Mouse (Mus musculus) neural tube, embryonic 15.5 days (tissue): ENCODE measurements around the gene Ptprm. TPM values are rescaled to one million over a fixed set of nuclear protein-coding genes. Genes with fewer than 3 reads are reported as not detected.

Source experiments
- ATAC-seq: fragments of 200-750 bp; cut with Nextera tagmentation; 2 replicates; pipeline ENCODE4 v1.8.0; 2017; ENCODE audit warnings: mild to moderate bottlenecking, moderate TSS enrichment, moderate library complexity; ENCODE audit not compliant: low FRiP score
- H3K27ac ChIP-seq: fragments of 300-500 bp; sonication (generic); replicated peaks from 2 replicates; pipeline ENCODE4 v1.5.1; 2015; ENCODE audit warnings: mild to moderate bottlenecking, inconsistent platforms
- H3K27me3 ChIP-seq: fragments of 300-500 bp; sonication (generic); replicated peaks from 2 replicates; pipeline ENCODE4 v1.6.1; 2015; ENCODE audit warnings: inconsistent platforms
- H3K36me3 ChIP-seq: fragments of 300-500 bp; sonication (generic); 2 replicates; pipeline ENCODE4 v1.6.1; 2015; ENCODE audit warnings: inconsistent platforms
- H3K4me1 ChIP-seq: fragments of 300-500 bp; sonication (generic); 2 replicates; pipeline ENCODE4 v1.6.1; 2015; ENCODE audit warnings: inconsistent platforms
- H3K4me2 ChIP-seq: fragments of 300-500 bp; sonication (generic); 2 replicates; pipeline ENCODE4 v1.6.1; 2015; ENCODE audit warnings: inconsistent platforms, mild to moderate bottlenecking, moderate library complexity
- H3K4me3 ChIP-seq: fragments of 300-500 bp; sonication (generic); replicated peaks from 2 replicates; pipeline ENCODE4 v1.5.1; 2015; ENCODE audit warnings: mild to moderate bottlenecking, inconsistent platforms
- H3K9ac ChIP-seq: fragments of 300-500 bp; sonication (generic); replicated peaks from 2 replicates; pipeline ENCODE4 v1.6.1; 2015; ENCODE audit warnings: mild to moderate bottlenecking, inconsistent platforms
- H3K9me3 ChIP-seq: fragments of 300-500 bp; sonication (generic); replicated peaks from 2 replicates; pipeline ENCODE4 v1.6.1; 2016; ENCODE audit warnings: inconsistent platforms
- WGBS: fragments of 180-500 bp; shearing (Covaris S2); methylation state at CpG from one replicate; pipeline ENCODE4 v1.1.7; 2015; ENCODE audit warnings: mixed read lengths; 5-methylcytosine and 5-hydroxymethylcytosine counted together
- polyA plus RNA-seq: library from polyadenylated mRNA; unstranded; fragments of >200 nt; fragmentation: Nextera tagmentation; extraction: Ambion mirVana; gene quantifications from 2 replicates; pipeline ENCODE4 v1.2.1, GENCODE M21; 2015

Gene Ptprm
- polyA plus RNA-seq, 1 experiment from 2014 or later: 25.3 TPM

GRCm38 (mm10) chr17:67343006-67343405, 11.3 kb downstream of the Ptprm start:
- H3K27me3 ChIP-seq: no peaks in the 10 kb centered on the region
- no peak overlapping the region for H3K4me2 ChIP-seq
- no peaks in the 10 kb centered on the region for H3K36me3 ChIP-seq
- no peak for ATAC-seq
- no peak overlapping the region for H3K9ac ChIP-seq
- 70% methylated on average over 6 of the region's 6 CpGs for WGBS
- no peak overlapping the region for H3K27ac ChIP-seq
- peaks cover 7% of the 10 kb centered on the region; the same call in 1 of the 2 replicates for H3K4me1 ChIP-seq
- H3K4me3 ChIP-seq: no peak overlapping the region
- H3K9me3 ChIP-seq: no peaks in the 10 kb centered on the region

GRCm38 (mm10) chr17:67340362-67340761, 13.9 kb downstream of the Ptprm start:
- H3K36me3 ChIP-seq: no peaks in the 10 kb centered on the region
- peaks cover 7% of the 10 kb centered on the region; the same call in 1 of the 2 replicates for H3K4me1 ChIP-seq
- no peak overlapping the region for H3K27ac ChIP-seq
- no peak overlapping the region for H3K9ac ChIP-seq
- WGBS: 79% methylated on average over 6 of the region's 6 CpGs
- H3K9me3 ChIP-seq: no peaks in the 10 kb centered on the region
- ATAC-seq: no peak
- H3K27me3 ChIP-seq: no peaks in the 10 kb centered on the region
- no peak overlapping the region for H3K4me2 ChIP-seq
- H3K4me3 ChIP-seq: no peak overlapping the region

- no peak overlapping the region for H3K4me3 ChIP-seq
- H3K4me2 ChIP-seq: no peak overlapping the region
- peaks cover 7% of the 10 kb centered on the region; the same call in 1 of the 2 replicates for H3K4me1 ChIP-seq
- 94% methylated on average over 5 of the region's 5 CpGs for WGBS
- H3K9ac ChIP-seq: no peak overlapping the region
- no peaks in the 10 kb centered on the region for H3K36me3 ChIP-seq
- ATAC-seq: no peak
- no peak overlapping the region for H3K27ac ChIP-seq
- H3K9me3 ChIP-seq: no peaks in the 10 kb centered on the region
- no peaks in the 10 kb centered on the region for H3K27me3 ChIP-seq
These were observed 14.7 kb downstream of the Ptprm start for GRCm38 (mm10) chr17:67339569-67339968.

GRCm38 (mm10) chr17:67334310-67334709, 19.9 kb downstream of the Ptprm start:
- H3K4me3 ChIP-seq: no peak overlapping the region
- H3K27ac ChIP-seq: no peak overlapping the region
- no peaks in the 10 kb centered on the region for H3K36me3 ChIP-seq
- H3K4me1 ChIP-seq: no peaks in the 10 kb centered on the region
- no peak for ATAC-seq
- no peak overlapping the region for H3K4me2 ChIP-seq
- H3K9me3 ChIP-seq: no peaks in the 10 kb centered on the region
- no peak overlapping the region for H3K9ac ChIP-seq
- 90% methylated on average over 3 of the region's 3 CpGs for WGBS
- H3K27me3 ChIP-seq: no peaks in the 10 kb centered on the region

GRCm38 (mm10) chr17:67329435-67329834, 24.8 kb downstream of the Ptprm start:
- Histone ChIP-seq H3K4me1 (peaks cover 20% of the 10 kb centered on the region), H3K36me3 (no peaks in the 10 kb centered on the region), H3K4me2 (no peak overlapping the region), H3K27ac (no peak overlapping the region), H3K9ac (no peak overlapping the region), H3K4me3 (no peak overlapping the region), H3K9me3 (no peaks in the 10 kb centered on the region), H3K27me3 (no peaks in the 10 kb centered on the region)
- ATAC-seq: no peak
- 75% methylated on average over 4 of the region's 4 CpGs for WGBS

- H3K36me3 ChIP-seq: no peaks in the 10 kb centered on the region
- H3K4me1 ChIP-seq: peaks cover 35% of the 10 kb centered on the region
- no peak overlapping the region for H3K9ac ChIP-seq
- WGBS: 8% methylated on average over 1 of the region's 1 CpGs
- no peak overlapping the region for H3K4me2 ChIP-seq
- no peaks in the 10 kb centered on the region for H3K27me3 ChIP-seq
- no peak overlapping the region for H3K4me3 ChIP-seq
- H3K27ac ChIP-seq: no peak overlapping the region
- H3K9me3 ChIP-seq: no peaks in the 10 kb centered on the region
- ATAC-seq: no peak
These were observed 29.8 kb downstream of the Ptprm start for GRCm38 (mm10) chr17:67324499-67324832.

GRCm38 (mm10) chr17:67323777-67324498, 30.3 kb downstream of the Ptprm start:
- Histone ChIP-seq H3K4me2 (no peak overlapping the region), H3K9me3 (no peaks in the 10 kb centered on the region), H3K4me1 (peaks cover 35% of the 10 kb centered on the region), H3K9ac (no peak overlapping the region), H3K27me3 (no peaks in the 10 kb centered on the region), H3K36me3 (no peaks in the 10 kb centered on the region), H3K4me3 (no peak overlapping the region), H3K27ac (no peak overlapping the region)
- WGBS: 22% methylated on average over 11 of the region's 11 CpGs
- ATAC-seq: no peak

- 73% methylated on average over 4 of the region's 4 CpGs for WGBS
- no peaks in the 10 kb centered on the region for H3K4me1 ChIP-seq
- H3K27me3 ChIP-seq: no peaks in the 10 kb centered on the region
- no peaks in the 10 kb centered on the region for H3K9me3 ChIP-seq
- no peak overlapping the region for H3K4me3 ChIP-seq
- H3K27ac ChIP-seq: no peak overlapping the region
- no peak overlapping the region for H3K9ac ChIP-seq
- H3K4me2 ChIP-seq: no peak overlapping the region
- ATAC-seq: no peak
- no peaks in the 10 kb centered on the region for H3K36me3 ChIP-seq
These were observed 39.6 kb downstream of the Ptprm start for GRCm38 (mm10) chr17:67314491-67315205.

- no peaks in the 10 kb centered on the region for H3K27me3 ChIP-seq
- peaks cover 14% of the 10 kb centered on the region for H3K4me1 ChIP-seq
- H3K9ac ChIP-seq: no peak overlapping the region
- 93% methylated on average over 3 of the region's 3 CpGs for WGBS
- no peak for ATAC-seq
- H3K27ac ChIP-seq: no peak overlapping the region
- H3K36me3 ChIP-seq: no peaks in the 10 kb centered on the region
- H3K4me2 ChIP-seq: no peak overlapping the region
- no peaks in the 10 kb centered on the region for H3K9me3 ChIP-seq
- H3K4me3 ChIP-seq: no peak overlapping the region
These were observed 45.8 kb downstream of the Ptprm start for GRCm38 (mm10) chr17:67308421-67308820.

- H3K27me3 ChIP-seq: no peaks in the 10 kb centered on the region
- no peak overlapping the region for H3K4me3 ChIP-seq
- no peaks in the 10 kb centered on the region for H3K36me3 ChIP-seq
- no peak overlapping the region for H3K27ac ChIP-seq
- H3K9me3 ChIP-seq: no peaks in the 10 kb centered on the region
- no peak for ATAC-seq
- H3K4me1 ChIP-seq: peaks cover 26% of the 10 kb centered on the region
- no peak overlapping the region for H3K9ac ChIP-seq
- whole genome bisulfite sequencing: 72% methylated on average over 10 of the region's 10 CpGs
- H3K4me2 ChIP-seq: no peak overlapping the region
These were observed 48.0 kb downstream of the Ptprm start for GRCm38 (mm10) chr17:67306066-67306845.

GRCm38 (mm10) chr17:67304831-67305230, 49.4 kb downstream of the Ptprm start:
- Histone ChIP-seq H3K9ac (no peak overlapping the region), H3K4me2 (no peak overlapping the region), H3K9me3 (no peaks in the 10 kb centered on the region), H3K4me1 (peaks cover 26% of the 10 kb centered on the region), H3K36me3 (no peaks in the 10 kb centered on the region), H3K27ac (no peak overlapping the region), H3K27me3 (no peaks in the 10 kb centered on the region), H3K4me3 (no peak overlapping the region)
- ATAC-seq: no peak
- WGBS: 80% methylated on average over 3 of the region's 3 CpGs
